Comparison of ENCODE assay signal across 10 mouse cellular contexts in genomic region chr11:35057791-35058190, GRCm38 (mm10).
"Had no signal": no experiment of that assay in that cellular context is flagged by ENCODE, and none has a peak within 500 bp of the region (broad histone marks: within the 10 kb centered on the region; RNA-seq: fewer than 3 reads in every experiment).

No protein-coding gene starts in this region.

- DNase-seq: kidney, adult 18-20 months; kidney, postnatal 10 days; kidney, postnatal 4 days; liver; liver, embryonic 13.5 days; liver, postnatal 0 days; lung, postnatal 14 days; retina, postnatal 1 day; thymus, adult 18-20 months; thymus, postnatal 14 days had no signal
